Mouse (Mus musculus): Measurements from ENCODE around the gene Ppm1h.

DNA sequence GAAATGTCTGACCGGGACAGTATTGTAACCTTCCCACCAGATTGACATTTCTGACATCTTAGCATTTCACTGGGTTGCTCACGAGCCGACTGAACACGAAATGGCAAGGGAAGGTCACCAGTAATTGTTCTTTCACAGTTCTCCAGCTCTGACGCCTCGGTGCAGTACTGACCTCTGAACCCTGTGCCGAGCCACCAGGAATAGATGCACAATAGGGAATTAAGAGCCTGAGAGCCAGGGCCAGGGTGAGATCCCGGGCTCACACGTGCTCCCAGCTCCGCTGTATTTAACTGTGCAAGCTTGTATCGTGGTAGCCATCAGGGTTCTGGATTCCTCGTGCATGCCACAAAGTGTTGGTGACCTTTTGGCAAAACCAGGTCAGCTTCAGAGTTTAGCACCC lies 100.8 kb downstream of the Ppm1h start:
- TF ChIP-seq CTCF (IDR thresholded peaks at IDR 0.05; ENCODE audit: low read depth) (no peak), EP300 (IDR thresholded peaks at IDR 0.05; ENCODE audit: low read depth) (no peak)
